Mouse (Mus musculus): Measurements from ENCODE around the gene Snip1.

DNA sequence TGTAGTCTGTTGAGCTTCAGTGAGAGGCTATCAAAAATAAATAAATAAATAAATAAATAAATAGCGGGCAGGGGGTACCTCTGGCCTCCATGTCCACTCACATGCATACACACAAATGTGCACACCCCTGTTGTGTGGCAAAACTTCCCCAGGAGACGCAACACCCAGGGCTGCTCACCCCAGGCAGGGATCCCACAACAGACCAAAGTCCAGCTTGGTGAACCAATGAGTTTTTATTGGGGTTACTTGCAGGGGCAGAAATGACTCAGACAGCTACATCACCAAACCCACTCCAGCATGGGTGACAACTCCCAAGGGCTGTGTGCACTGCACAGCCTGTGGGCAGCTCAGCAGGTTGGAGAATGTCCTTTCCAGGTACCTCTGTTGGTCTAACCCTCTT, 11.2 kb downstream of the Snip1 start:
- TF ChIP-seq GATA1 (IDR thresholded peaks at IDR 0.05; ENCODE audit: borderline replicate concordance, low read length) (no peak), FLI1 (IDR thresholded peaks at IDR 0.05; ENCODE audit: low read length) (no peak)
